Mouse (Mus musculus) G1E (cell line): ENCODE measurements around the gene Srp68.

ENCODE experiments used
- CTCF ChIP-seq: IDR thresholded peaks from 2 replicates; pipeline ENCODE4 v1.5.1; 2012; ENCODE audit warnings: low read depth, low read length, inconsistent platforms, mixed read lengths
- GATA1 ChIP-seq: IDR thresholded peaks from 2 replicates; pipeline ENCODE4 v1.6.1; 2012; ENCODE audit warnings: borderline replicate concordance, low read length, inconsistent platforms, mixed read lengths
- GATA2 ChIP-seq: IDR thresholded peaks from 2 replicates; pipeline ENCODE4 v1.6.1; 2012; ENCODE audit warnings: low read depth, low read length, inconsistent platforms, borderline replicate concordance
- POLR2AphosphoS5 ChIP-seq: IDR thresholded peaks from 2 replicates; pipeline ENCODE4 v1.6.1; 2012; ENCODE audit warnings: low read depth, low read length, inconsistent platforms; ENCODE audit not compliant: insufficient replicate concordance
- TAL1 ChIP-seq: conservative IDR thresholded peaks from 2 replicates; pipeline ENCODE4 v1.6.1; 2012; ENCODE audit warnings: low read depth, low read length, inconsistent platforms, mixed read lengths

DNA sequence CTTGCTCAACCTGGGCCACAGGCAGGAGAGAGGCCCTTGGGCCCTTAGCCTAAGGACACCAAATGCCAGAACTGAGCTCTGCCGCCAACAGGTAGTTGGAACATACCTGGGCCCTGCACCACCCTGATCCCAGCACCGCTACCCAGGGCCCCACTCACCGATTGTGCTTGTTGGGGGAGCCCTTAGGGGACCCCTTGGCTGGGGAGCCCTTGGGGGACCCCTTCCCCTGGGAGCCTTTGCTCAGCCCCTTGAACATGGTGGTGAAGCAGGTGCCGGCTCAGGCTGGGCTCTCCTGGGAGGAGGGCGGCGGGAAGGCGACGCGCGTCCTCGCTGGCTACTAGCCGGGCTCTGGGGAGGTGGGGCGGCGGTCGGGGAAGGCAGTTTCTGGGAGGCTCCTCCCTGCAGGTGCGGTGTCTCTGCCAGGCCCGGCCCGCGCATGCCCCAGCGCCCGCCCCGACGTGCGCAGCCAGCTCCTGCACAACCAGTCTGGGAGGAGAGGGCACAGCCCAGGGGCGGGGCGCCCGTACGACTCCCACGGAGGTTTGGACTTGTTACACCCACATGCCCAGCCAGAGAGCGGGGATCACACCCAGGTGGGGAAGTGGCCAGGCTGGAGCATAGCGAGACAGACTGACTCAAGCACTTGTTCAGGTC lies 36.1 kb downstream of the Srp68 start, which contains the start of gene Evpl:
- TF ChIP-seq CTCF (no peak), GATA2 (no peak), GATA1 (no peak), POLR2AphosphoS5 (no peak), TAL1 (no peak)
